Mouse (Mus musculus) spleen, postnatal 36 days (tissue): Measurements from ENCODE around the gene Trcg1.

Source experiments
- DNase-seq, 2 experiments: peaks; one replicate each; pipeline ENCODE4 v3.0.0; 2022; ENCODE audit warnings: low spot score in 2 of 2, mixed read lengths in 1 of 2

Trcg1 gene

GRCm38 (mm10) chr9:57261913-57262794 lies 25.8 kb downstream of the Trcg1 start, which contains the start of gene 1700017B05Rik:
Gene 1700017B05Rik, minus strand, starts transcription at chr9:57262612.
- DNase-seq, result peak; percentile 77 to 78

DNA sequence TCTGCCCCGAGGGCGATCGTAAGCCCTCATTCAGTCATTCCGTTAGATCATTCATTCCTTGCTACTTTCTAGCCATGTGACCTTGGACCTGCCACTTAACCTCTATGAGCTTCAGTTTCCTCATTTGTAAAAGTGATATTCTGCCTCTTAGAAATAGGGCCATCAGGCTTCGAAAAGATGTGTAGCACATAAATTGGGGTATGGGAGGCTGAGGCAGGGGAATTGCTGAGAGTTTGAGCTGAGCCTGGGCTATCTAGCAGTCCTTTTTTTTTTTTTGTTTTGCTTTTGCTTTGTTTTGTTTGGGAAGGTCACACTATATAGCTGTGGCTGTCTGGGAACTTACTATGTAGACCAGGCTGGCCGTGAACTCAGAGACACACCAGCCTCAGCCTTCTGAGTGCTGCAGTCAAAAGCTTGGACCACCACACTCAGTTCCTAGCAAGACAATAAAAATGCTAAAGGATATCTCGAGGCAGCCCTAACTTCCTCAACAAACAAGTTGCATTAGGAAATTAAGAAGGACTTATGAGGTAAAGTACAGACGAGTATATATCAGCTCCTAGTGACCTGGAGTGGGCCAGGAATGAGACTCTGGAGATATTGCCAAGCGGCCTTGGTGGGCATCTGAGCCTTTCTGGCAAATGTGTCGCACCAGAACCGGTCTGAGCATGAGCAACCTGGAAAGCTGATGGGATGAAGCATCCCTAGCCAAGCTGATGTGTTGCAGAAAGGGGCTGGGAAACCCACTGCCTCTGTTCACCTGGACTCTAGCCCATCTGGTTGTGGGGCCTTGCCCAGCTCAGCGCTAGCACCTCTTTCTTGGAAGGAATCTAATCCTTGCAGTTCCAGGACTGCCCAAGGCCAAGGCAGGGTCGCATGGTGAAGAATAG lies 26.7 kb downstream of the Trcg1 start:
- DNase-seq, result no peak

GRCm38 (mm10) chr9:57265125-57265524 lies 28.8 kb downstream of the Trcg1 start:
- DNase-seq, result no peak

DNA sequence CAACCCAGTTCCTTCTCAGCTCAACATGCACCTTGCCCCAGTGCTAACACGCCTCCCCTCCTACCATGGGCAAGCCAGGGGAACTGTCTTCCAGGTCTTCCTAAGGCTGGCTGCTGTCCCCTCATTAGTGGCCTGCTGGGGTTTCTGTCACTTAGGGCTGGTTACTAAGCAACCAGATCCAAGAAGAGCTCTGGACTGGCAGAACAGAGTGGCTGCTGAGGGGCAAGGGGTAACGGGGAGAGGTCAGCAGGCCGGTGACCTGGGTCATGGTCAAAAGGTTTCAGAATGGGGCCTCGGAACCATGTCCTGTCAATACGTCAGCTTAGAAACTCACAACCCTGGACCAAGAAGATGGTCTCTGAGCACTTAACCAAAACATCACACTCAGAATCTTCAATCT lies 31.1 kb downstream of the Trcg1 start:
- no peak for DNase-seq

- no peak for DNase-seq
Observed at GRCm38 (mm10) chr9:57268078-57268477, 31.7 kb downstream of the Trcg1 start.

- no peak for DNase-seq
Observed at GRCm38 (mm10) chr9:57268575-57268974, 32.2 kb downstream of the Trcg1 start.

DNA sequence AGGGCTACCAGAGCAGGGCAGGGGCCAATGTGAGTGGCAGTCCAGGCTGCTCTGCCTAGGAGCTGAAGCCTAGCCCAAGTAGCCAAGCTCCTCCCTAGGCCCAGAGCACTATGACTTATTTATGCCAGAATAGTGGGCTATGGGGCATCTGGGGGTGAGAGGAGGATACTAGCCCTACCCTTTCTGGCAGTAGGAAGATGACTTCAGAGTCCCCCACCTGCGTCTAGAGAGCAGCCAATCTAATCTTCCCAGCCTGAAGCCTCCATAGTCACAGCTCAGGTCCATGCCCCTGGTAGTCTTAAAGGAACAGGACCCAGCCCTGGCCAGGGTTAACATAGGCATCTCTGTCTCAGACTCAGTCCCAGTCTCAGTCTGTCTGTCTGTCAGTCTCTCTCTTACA lies 33.0 kb downstream of the Trcg1 start:
- DNase-seq, result no peak

- DNase-seq, result no peak
Observed at GRCm38 (mm10) chr9:57270399-57270798, 34.0 kb downstream of the Trcg1 start.

GRCm38 (mm10) chr9:57271081-57271480 lies 34.7 kb downstream of the Trcg1 start:
- no peak for DNase-seq

DNA sequence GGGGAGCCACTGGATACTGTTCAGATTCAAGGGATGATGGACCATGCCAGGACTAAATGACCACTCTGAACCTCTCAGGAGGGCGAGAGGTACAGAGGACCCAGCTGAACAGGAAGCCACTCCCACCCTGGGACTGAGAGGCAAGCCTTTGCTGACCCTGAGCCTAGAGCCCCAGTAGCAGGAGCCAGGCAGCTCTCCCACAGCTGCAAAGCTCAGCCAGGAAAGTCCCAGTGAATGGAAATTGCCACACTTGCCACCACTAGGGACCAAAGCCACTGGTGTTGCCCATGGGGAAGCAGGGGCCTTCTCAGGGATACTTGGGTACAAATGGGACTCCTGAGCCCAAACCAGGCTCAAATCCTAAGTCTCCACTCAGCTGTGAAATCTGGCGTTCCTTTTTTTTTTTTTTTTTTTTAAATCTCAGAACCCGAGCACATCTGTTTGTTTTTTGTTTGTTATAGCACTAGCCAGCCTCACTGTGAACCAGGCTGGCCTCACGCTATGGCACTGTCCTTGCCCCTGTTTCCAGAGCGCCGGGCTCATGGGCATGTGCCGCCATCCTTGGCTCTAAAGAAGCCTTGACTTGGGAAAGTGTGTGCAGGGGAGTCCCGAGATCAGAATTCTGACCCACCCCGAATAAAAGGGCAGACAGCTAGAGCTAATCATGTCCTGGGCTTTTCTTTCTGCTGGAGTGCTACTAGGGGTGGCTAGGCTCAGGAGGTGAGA lies 35.6 kb downstream of the Trcg1 start:
- DNase-seq, result no peak

DNA sequence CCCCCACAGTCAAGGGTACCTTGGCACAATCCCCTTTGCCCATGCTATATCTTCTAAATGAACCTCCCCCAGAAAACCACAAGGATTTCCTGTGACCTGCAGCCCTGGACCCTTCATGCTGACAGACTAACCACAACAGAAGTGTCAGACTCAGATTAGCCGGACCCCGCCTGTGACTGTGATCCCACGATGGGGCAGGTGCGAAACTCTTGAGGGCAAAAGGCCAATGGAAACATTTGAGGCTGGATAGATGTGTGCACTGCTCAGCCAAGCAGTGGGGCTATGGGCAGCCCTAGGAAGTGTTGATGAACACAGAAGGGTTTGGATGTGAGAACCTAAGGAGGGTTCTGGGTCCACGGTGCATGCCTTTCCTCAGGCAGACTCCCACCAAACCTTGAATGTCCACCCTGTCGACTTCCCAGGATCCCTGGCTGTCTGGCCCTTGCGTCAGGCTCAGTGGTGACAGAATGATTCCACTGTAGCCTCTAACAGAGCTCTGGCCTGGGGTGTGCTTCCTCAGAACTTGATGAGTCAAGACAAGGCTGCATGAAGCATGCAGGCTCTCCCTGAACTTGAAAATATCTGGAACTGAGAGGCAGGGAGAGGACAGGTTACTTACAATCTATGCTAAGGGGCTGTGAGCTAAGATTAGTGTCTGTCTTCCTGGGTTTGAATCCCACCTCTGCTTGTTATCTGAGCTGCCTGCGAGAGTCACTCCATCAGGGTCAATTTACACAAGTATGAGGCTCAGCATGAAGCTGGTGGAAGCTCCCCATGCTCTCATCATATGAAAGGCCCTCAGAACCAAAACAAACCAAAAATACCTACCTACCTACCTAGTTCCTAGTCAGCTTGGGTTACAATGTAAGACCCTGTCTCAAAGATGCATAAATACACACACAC lies 36.8 kb downstream of the Trcg1 start:
- DNase-seq, result peak; percentile 51 to 52

- DNase-seq, result no peak
Observed at GRCm38 (mm10) chr9:57273805-57274494, 37.6 kb downstream of the Trcg1 start.

- DNase-seq, result no peak
Observed at GRCm38 (mm10) chr9:57276311-57276710, 40.0 kb downstream of the Trcg1 start.

DNA sequence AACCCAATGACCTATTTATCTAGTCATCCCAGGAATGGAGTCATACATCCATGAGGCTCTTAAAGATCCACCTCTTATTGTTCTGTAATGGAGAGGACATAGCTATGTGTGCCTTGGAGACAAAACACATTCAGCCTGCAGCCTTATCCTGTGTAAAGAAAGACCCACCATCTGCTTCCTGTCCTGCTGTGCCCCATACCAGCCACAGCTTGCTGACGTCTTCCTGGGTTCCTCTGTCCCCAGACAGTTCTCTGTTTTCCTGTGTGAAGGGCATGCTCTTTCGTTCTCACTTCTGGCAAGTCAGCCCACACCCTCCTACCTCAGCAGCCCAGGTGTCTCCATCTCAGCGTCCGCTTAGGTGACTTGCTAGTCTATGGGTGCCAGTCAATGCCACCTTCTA lies 41.9 kb downstream of the Trcg1 start:
- DNase-seq, result peak; percentile 68 to 74

- no peak for DNase-seq
Observed at GRCm38 (mm10) chr9:57279441-57279840, 43.1 kb downstream of the Trcg1 start.

DNA sequence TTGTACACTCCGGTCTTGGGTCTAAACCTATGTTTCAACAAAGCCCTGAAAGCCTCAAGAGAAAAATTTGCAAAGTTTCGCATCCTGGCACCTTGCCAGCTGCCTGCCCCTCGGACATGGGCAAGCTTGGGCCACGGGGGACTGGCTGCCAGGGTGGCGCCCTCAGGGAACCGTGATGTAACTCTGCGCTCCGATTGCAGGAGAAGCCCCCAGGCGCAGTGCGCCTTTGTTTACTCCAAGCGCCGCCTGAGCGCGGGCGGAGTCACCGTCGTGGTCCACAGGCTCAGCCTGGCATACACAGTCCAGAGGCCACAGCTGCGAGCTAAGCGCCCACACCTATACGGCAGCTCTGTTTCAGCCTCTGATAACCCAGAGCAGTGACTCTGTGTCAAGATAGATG lies 45.2 kb downstream of the Trcg1 start:
- DNase-seq, result peak; percentile 59 to 61

GRCm38 (mm10) chr9:57282686-57283085 lies 46.3 kb downstream of the Trcg1 start:
- DNase-seq, result no peak

DNA sequence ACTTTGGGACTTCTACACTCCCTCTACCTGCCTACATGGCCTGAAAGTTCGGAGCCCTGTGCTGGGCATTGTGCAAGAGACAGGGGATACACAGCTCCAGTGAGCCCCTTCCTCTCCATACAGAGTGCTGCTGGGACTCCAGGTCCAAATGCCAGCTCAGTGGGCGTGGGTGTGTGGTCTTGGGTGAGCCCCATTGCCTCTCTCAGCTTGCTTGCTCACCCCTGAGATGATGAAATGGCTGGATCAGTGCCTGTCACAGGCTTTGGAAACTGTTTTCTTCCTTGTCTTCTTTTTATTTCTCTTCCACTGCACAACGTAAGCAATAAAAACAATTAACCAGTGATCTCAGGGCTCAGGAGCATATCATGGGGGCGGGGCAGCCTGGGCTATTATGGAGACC lies 47.0 kb downstream of the Trcg1 start:
- no peak for DNase-seq

DNA sequence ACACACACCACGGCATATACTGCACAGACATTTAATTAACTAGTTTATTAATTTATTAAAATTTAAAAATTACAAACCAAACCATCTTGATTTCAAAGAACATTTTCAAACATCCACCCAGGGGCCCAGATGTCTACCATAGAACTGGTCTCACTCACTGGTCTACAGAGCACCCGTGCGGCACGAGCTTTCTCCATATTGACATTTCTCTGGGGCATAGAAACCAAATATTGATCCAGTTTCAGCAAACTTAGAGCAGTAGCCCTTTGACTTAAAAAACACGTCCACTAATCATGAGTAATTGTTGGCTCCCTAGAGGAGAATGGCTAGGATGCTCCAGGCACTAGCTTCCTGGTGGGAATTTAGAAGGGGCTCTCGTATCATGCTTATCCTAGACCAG lies 50.8 kb downstream of the Trcg1 start:
- DNase-seq, result no peak

- no peak for DNase-seq
Observed at GRCm38 (mm10) chr9:57294905-57295304, 58.5 kb downstream of the Trcg1 start.
